Mouse (Mus musculus): ENCODE results near the gene Dgat2l6. TPM values are rescaled to one million over a fixed set of nuclear protein-coding genes. Genes with fewer than 3 reads are reported as not detected.

Dgat2l6 gene
- polyA plus RNA-seq, 1 experiment from 2014 or later: not detected

DNA sequence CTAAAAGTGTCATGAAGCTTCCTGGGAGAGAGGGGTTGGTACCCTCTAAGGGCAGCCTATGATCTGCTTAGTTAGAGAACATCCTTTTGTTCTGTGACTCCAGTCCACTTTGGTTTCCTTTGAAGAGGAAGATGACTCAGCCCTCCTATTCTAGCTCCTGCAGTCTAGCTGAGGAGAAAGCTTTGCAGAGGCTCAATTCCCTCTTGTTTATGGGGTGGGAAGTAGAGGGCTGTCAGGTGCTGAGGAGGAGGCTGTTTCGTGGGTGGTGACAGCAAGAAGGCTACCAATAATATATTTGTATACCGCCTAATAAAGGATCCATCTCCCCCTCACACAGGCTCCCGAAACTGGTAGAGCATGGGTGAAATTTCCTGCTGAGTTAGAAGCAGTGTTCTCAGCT, 8.0 kb upstream of the Dgat2l6 start:
- H3K9me3 ChIP-seq (replicated peaks; ENCODE audit: control insufficient read depth, low read length, poor library complexity, severe bottlenecking): no peaks in the 10 kb centered on the region
- no peak overlapping the region for H3K9ac ChIP-seq (ENCODE audit: low read depth, low read length)
- H3K4me2 ChIP-seq (ENCODE audit: low read length): no peak overlapping the region
- H3K36me3 ChIP-seq (ENCODE audit: control insufficient read depth, insufficient read depth, low read length): no peaks in the 10 kb centered on the region
- no peak overlapping the region for H3K4me3 ChIP-seq (ENCODE audit: low read depth, low read length)
- no peak for ATAC-seq
- H3K27me3 ChIP-seq (ENCODE audit: control insufficient read depth, insufficient read depth, low read depth, low read length): no peaks in the 10 kb centered on the region
- no peak overlapping the region for H3K27ac ChIP-seq (ENCODE audit: low read length)
- H3K4me1 ChIP-seq (ENCODE audit: control insufficient read depth, insufficient read depth, low read length): no peaks in the 10 kb centered on the region
- WGBS: 87% methylated on average over 3 of the region's 3 CpGs

GRCm38 (mm10) chrX:100517626-100518025, 7.0 kb upstream of the Dgat2l6 start:
- Histone ChIP-seq H3K27ac (ENCODE audit: low read length) (no peak overlapping the region), H3K4me1 (ENCODE audit: control insufficient read depth, insufficient read depth, low read length) (no peaks in the 10 kb centered on the region), H3K4me2 (ENCODE audit: low read length) (no peak overlapping the region), H3K36me3 (ENCODE audit: control insufficient read depth, insufficient read depth, low read length) (no peaks in the 10 kb centered on the region), H3K9me3 (replicated peaks; ENCODE audit: control insufficient read depth, low read length, poor library complexity, severe bottlenecking) (no peaks in the 10 kb centered on the region), H3K4me3 (ENCODE audit: low read depth, low read length) (no peak overlapping the region), H3K9ac (ENCODE audit: low read depth, low read length) (no peak overlapping the region), H3K27me3 (ENCODE audit: control insufficient read depth, insufficient read depth, low read depth, low read length) (peaks cover 4% of the 10 kb centered on the region; the same call in 1 of the 2 replicates)
- 93% methylated on average over 6 of the region's 6 CpGs for WGBS
- no peak for ATAC-seq

DNA sequence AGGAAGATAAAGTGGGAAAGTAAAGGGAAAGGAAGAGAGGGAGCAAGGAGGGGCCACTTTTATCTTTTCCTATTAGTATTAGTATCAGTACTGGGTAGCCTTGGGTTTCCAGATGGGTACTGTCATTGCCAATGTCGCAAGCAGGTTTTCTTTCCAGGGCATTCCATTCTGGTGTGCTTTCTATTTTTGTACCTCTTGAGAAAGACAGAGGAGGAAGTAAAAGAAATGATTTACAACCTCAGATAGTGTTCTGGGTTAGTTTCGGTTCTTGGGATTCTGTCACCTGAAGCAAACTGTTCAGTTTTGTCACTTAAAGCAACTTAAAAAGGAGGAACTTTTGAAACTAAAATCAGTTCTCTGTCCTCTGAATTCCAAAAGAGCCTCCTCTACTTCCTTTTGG, 6.1 kb upstream of the Dgat2l6 start:
- Histone ChIP-seq H3K27ac (ENCODE audit: low read length) (no peak overlapping the region), H3K4me2 (ENCODE audit: low read length) (no peak overlapping the region), H3K4me3 (ENCODE audit: low read depth, low read length) (no peak overlapping the region), H3K27me3 (ENCODE audit: control insufficient read depth, insufficient read depth, low read depth, low read length) (peaks cover 4% of the 10 kb centered on the region; the same call in 1 of the 2 replicates), H3K9ac (ENCODE audit: low read depth, low read length) (no peak overlapping the region), H3K36me3 (ENCODE audit: control insufficient read depth, insufficient read depth, low read length) (no peaks in the 10 kb centered on the region), H3K9me3 (replicated peaks; ENCODE audit: control insufficient read depth, low read length, poor library complexity, severe bottlenecking) (no peaks in the 10 kb centered on the region), H3K4me1 (ENCODE audit: control insufficient read depth, insufficient read depth, low read length) (no peaks in the 10 kb centered on the region)
- ATAC-seq: no peak
- 96% methylated on average over 2 of the region's 2 CpGs for WGBS

- 81% methylated on average over 3 of the region's 3 CpGs for WGBS
- no peaks in the 10 kb centered on the region for H3K36me3 ChIP-seq (ENCODE audit: control insufficient read depth, insufficient read depth, low read length)
- ATAC-seq: no peak
- H3K4me1 ChIP-seq (ENCODE audit: control insufficient read depth, insufficient read depth, low read length): no peaks in the 10 kb centered on the region
- H3K4me3 ChIP-seq (ENCODE audit: low read depth, low read length): no peak overlapping the region
- no peaks in the 10 kb centered on the region for H3K27me3 ChIP-seq (ENCODE audit: control insufficient read depth, insufficient read depth, low read depth, low read length)
- H3K9me3 ChIP-seq (replicated peaks; ENCODE audit: control insufficient read depth, low read length, poor library complexity, severe bottlenecking): no peaks in the 10 kb centered on the region
- H3K9ac ChIP-seq (ENCODE audit: low read depth, low read length): no peak overlapping the region
- H3K4me2 ChIP-seq (ENCODE audit: low read length): no peak overlapping the region
- no peak overlapping the region for H3K27ac ChIP-seq (ENCODE audit: low read length)
Measured at GRCm38 (mm10) chrX:100556026-100556425, 31.4 kb downstream of the Dgat2l6 start.

- H3K27me3 ChIP-seq (ENCODE audit: control insufficient read depth, insufficient read depth, low read depth, low read length): no peaks in the 10 kb centered on the region
- H3K4me1 ChIP-seq (ENCODE audit: control insufficient read depth, insufficient read depth, low read length): no peaks in the 10 kb centered on the region
- no peak for ATAC-seq
- no peak overlapping the region for H3K27ac ChIP-seq (ENCODE audit: low read length)
- no peaks in the 10 kb centered on the region for H3K9me3 ChIP-seq (replicated peaks; ENCODE audit: control insufficient read depth, low read length, poor library complexity, severe bottlenecking)
- 93% methylated on average over 3 of the region's 3 CpGs for WGBS
- no peak overlapping the region for H3K9ac ChIP-seq (ENCODE audit: low read depth, low read length)
- no peak overlapping the region for H3K4me2 ChIP-seq (ENCODE audit: low read length)
- H3K36me3 ChIP-seq (ENCODE audit: control insufficient read depth, insufficient read depth, low read length): no peaks in the 10 kb centered on the region
- no peak overlapping the region for H3K4me3 ChIP-seq (ENCODE audit: low read depth, low read length)
Measured at GRCm38 (mm10) chrX:100565696-100566095, 41.1 kb downstream of the Dgat2l6 start.

GRCm38 (mm10) chrX:100571951-100572350, 47.3 kb downstream of the Dgat2l6 start, which contains the start of gene Awat1:
Awat1 (plus strand) TSS chrX:100572251.
- Histone ChIP-seq H3K9ac (ENCODE audit: low read depth, low read length) (no peak within 1 kb of the TSS), H3K4me2 (ENCODE audit: low read length) (no peak within 1 kb of the TSS), H3K9me3 (replicated peaks; ENCODE audit: control insufficient read depth, low read length, poor library complexity, severe bottlenecking) (no peaks in the 10 kb centered on the region), H3K27me3 (ENCODE audit: control insufficient read depth, insufficient read depth, low read depth, low read length) (no peaks in the 10 kb centered on the region), H3K36me3 (ENCODE audit: control insufficient read depth, insufficient read depth, low read length) (no peaks in the 10 kb centered on the region), H3K4me1 (ENCODE audit: control insufficient read depth, insufficient read depth, low read length) (no peaks in the 10 kb centered on the region), H3K27ac (ENCODE audit: low read length) (no peak within 1 kb of the TSS), H3K4me3 (ENCODE audit: low read depth, low read length) (no peak within 1 kb of the TSS)
- no peak for ATAC-seq
- WGBS: 85% methylated on average over 1 of the region's 1 CpGs

DNA sequence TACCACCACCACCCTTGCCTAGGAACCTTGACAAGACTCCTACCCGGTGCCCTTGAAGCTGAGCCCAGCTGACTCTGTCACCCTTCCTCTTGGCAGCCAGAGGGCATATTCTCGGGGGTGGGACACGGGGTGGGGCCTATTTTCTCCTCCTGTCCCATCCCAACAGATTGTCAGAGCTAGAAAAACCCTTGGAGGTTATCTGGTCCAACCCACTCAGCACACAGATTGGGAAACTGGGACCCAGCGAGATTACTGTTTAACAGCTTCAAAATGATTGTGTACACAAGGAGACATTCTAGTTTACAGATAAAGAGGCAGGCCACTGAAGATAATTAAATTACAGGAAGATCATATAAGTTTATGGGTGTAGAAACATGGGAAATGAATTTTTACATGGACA, 70.2 kb downstream of the Dgat2l6 start, which contains the start of gene P2ry4:
Gene P2ry4 (minus strand): TSS at position 79 of the 400 bp plus-strand sequence.
- 61% methylated on average over 4 of the region's 4 CpGs for WGBS
- Histone ChIP-seq H3K4me2 (ENCODE audit: low read length) (no peak within 1 kb of the TSS), H3K4me1 (ENCODE audit: control insufficient read depth, insufficient read depth, low read length) (no peaks in the 10 kb centered on the region), H3K36me3 (ENCODE audit: control insufficient read depth, insufficient read depth, low read length) (no peaks in the 10 kb centered on the region), H3K27ac (ENCODE audit: low read length) (no peak within 1 kb of the TSS), H3K4me3 (ENCODE audit: low read depth, low read length) (no peak within 1 kb of the TSS), H3K9me3 (replicated peaks; ENCODE audit: control insufficient read depth, low read length, poor library complexity, severe bottlenecking) (no peaks in the 10 kb centered on the region), H3K9ac (ENCODE audit: low read depth, low read length) (no peak within 1 kb of the TSS), H3K27me3 (ENCODE audit: control insufficient read depth, insufficient read depth, low read depth, low read length) (peaks cover 8% of the 10 kb centered on the region; the same call in 1 of the 2 replicates)
- no peak for ATAC-seq

Other genes starting within 250 kb of the Dgat2l6 start
- not detected in 2 replicates for gene Otud6a, start 95.8 kb upstream of the Dgat2l6 start, polyA plus RNA-seq (2015; fragmentation: Nextera tagmentation; extraction: Ambion mirVana)
- 0.11 TPM in 1 of 2 replicates, not detected in the other for gene Awat2, start 82.1 kb upstream of the Dgat2l6 start, polyA plus RNA-seq (2015; fragmentation: Nextera tagmentation; extraction: Ambion mirVana)
- 24.1 and 25.2 TPM in 2 replicates for gene Igbp1, start 30.5 kb upstream of the Dgat2l6 start, polyA plus RNA-seq (2015; fragmentation: Nextera tagmentation; extraction: Ambion mirVana)
- not detected in 2 replicates for gene Awat1, start 47.4 kb downstream of the Dgat2l6 start, polyA plus RNA-seq (2015; fragmentation: Nextera tagmentation; extraction: Ambion mirVana)
- gene P2ry4, start 70.0 kb downstream of the Dgat2l6 start, polyA plus RNA-seq (2015; fragmentation: Nextera tagmentation; extraction: Ambion mirVana): not detected in 2 replicates
- gene Arr3, start 80.7 kb downstream of the Dgat2l6 start, polyA plus RNA-seq (2015; fragmentation: Nextera tagmentation; extraction: Ambion mirVana): not detected in 2 replicates
- gene Kif4, start 100.9 kb downstream of the Dgat2l6 start, polyA plus RNA-seq (2015; fragmentation: Nextera tagmentation; extraction: Ambion mirVana): 2.8 and 4.4 TPM in 2 replicates
- gene Pdzd11, start 101.7 kb downstream of the Dgat2l6 start, polyA plus RNA-seq (2015; fragmentation: Nextera tagmentation; extraction: Ambion mirVana): 89.7 and 93.0 TPM in 2 replicates
- gene Gdpd2, start 205.0 kb downstream of the Dgat2l6 start, polyA plus RNA-seq (2015; fragmentation: Nextera tagmentation; extraction: Ambion mirVana): 41.6 and 54.6 TPM in 2 replicates
- gene Dlg3, start 242.9 kb downstream of the Dgat2l6 start, polyA plus RNA-seq (2015; fragmentation: Nextera tagmentation; extraction: Ambion mirVana): 8.0 and 10.5 TPM in 2 replicates